Mouse (Mus musculus): ENCODE data around the gene Gm11239.
"Not testable (repeated sequence)": the region's sequence is repeated elsewhere in the genome, so short reads cannot be mapped to it uniquely, and the experiment has no call there.

The Gm11239 gene

GRCm38 (mm10) chr4:73668054-73668453 lies at the start of gene Gm11239:
Gene Gm11239, plus strand, starts transcription at chr4:73668354.
- not testable (repeated sequence) for DNase-seq (ENCODE audit: low spot score)

GRCm38 (mm10) chr4:73622684-73623083 lies 45.5 kb upstream of the Gm11239 start, which contains the start of gene Gm11237:
Gene Gm11237, plus strand, starts transcription at chr4:73622984.
- not testable (repeated sequence) for DNase-seq (ENCODE audit: low spot score)

GRCm38 (mm10) chr4:73637821-73638220 lies 30.3 kb upstream of the Gm11239 start, which contains the start of gene Gm11236:
Gene Gm11236, plus strand, starts transcription at chr4:73638121.
- not testable (repeated sequence) for DNase-seq (ENCODE audit: low spot score)

GRCm38 (mm10) chr4:73661864-73662263 lies 6.3 kb upstream of the Gm11239 start:
- not testable (repeated sequence) for DNase-seq (ENCODE audit: low spot score)

- not testable (repeated sequence) for DNase-seq (ENCODE audit: low spot score)
Measured at GRCm38 (mm10) chr4:73683216-73683615, 15.1 kb downstream of the Gm11239 start, which contains the start of gene Gm428. Gene Gm428, plus strand, starts transcription at chr4:73683516.

- DNase-seq (ENCODE audit: low spot score), result no peak
Measured at GRCm38 (mm10) chr4:73718761-73719160, 50.6 kb downstream of the Gm11239 start.

- DNase-seq (ENCODE audit: low spot score), result no peak
Measured at GRCm38 (mm10) chr4:73719819-73720218, 51.7 kb downstream of the Gm11239 start.
